Mouse (Mus musculus) CH12.LX (cell line): Measurements from ENCODE around the gene Tulp2. TPM values are rescaled to one million over a fixed set of nuclear protein-coding genes. Genes with fewer than 3 reads are reported as not detected.

Experiments
- DNase-seq: peaks from one replicate; pipeline ENCODE4 v3.0.0-alpha.2; 2013; ENCODE audit errors: extremely low read depth
- H3K27ac ChIP-seq: 2 replicates; pipeline ENCODE4 v1.5.1; 2012; ENCODE audit warnings: low read depth, mild to moderate bottlenecking, control low read depth, moderate library complexity; ENCODE audit not compliant: insufficient read depth
- H3K27me3 ChIP-seq: replicated peaks from 2 replicates; pipeline ENCODE3; 2012; ENCODE audit warnings: inconsistent platforms
- H3K36me3 ChIP-seq, 2 experiments: replicated peaks in 1 of 2; 2 replicates each; pipeline versions ENCODE3 to v1.6.1; 2012; ENCODE audit warnings: inconsistent platforms in 1 of 2, low read length in 1 of 2, mild to moderate bottlenecking in 1 of 2, mixed read lengths in 1 of 2, moderate library complexity in 1 of 2; ENCODE audit not compliant: control insufficient read depth in 1 of 2, insufficient read depth in 1 of 2
- H3K4me1 ChIP-seq, 2 experiments: 2 replicates each; pipeline ENCODE4 v1.6.1; 2012; ENCODE audit warnings: inconsistent platforms in 1 of 2, moderate library complexity in 1 of 2; ENCODE audit not compliant: insufficient read depth in 2 of 2, control insufficient read depth in 1 of 2
- H3K4me2 ChIP-seq: 2 replicates; pipeline ENCODE4 v1.6.1; 2012; ENCODE audit warnings: low read depth, mild to moderate bottlenecking, control low read depth; ENCODE audit not compliant: poor library complexity, insufficient read depth, severe bottlenecking
- H3K4me3 ChIP-seq, 3 experiments: fragments of 150-350 bp in 1 of 3; sonication (generic) in 1 of 3; replicated peaks in 1 of 3; 2 replicates each; pipeline versions ENCODE3 to v1.5.1; 2011 to 2012; ENCODE audit warnings: low read depth in 2 of 3, low read length in 2 of 3, mild to moderate bottlenecking in 2 of 3, moderate library complexity in 2 of 3, control low read depth in 1 of 3, improper control_type of control experiment in 1 of 3, inconsistent platforms in 1 of 3, mixed read lengths in 1 of 3; ENCODE audit not compliant: poor library complexity in 1 of 3
- H3K79me2 ChIP-seq: replicated peaks from 2 replicates; pipeline ENCODE4 v1.6.1; 2012; ENCODE audit warnings: mild to moderate bottlenecking, moderate library complexity; ENCODE audit not compliant: control insufficient read depth, poor library complexity, insufficient read depth, severe bottlenecking; ENCODE audit errors: extremely low read depth
- H3K9ac ChIP-seq: 2 replicates; pipeline ENCODE4 v1.6.1; 2012; ENCODE audit warnings: low read depth, mild to moderate bottlenecking, control low read depth, moderate library complexity; ENCODE audit not compliant: insufficient read depth
- H3K9me3 ChIP-seq: replicated peaks from 2 replicates; pipeline ENCODE3; 2012; ENCODE audit warnings: low read length, inconsistent platforms, mixed read lengths
- CHD2 ChIP-seq: IDR thresholded peaks from 2 replicates; pipeline ENCODE4 v1.6.1; 2011; ENCODE audit warnings: low read length, improper control_type of control experiment
- CTCF ChIP-seq, 2 experiments: IDR thresholded peaks in 1 of 2; conservative IDR thresholded peaks in 1 of 2; 2 replicates each; pipeline ENCODE4 v1.5.1; 2011 to 2012; ENCODE audit warnings: low read depth in 2 of 2, low read length in 2 of 2, improper control_type of control experiment in 1 of 2, inconsistent platforms in 1 of 2, mild to moderate bottlenecking in 1 of 2, moderate library complexity in 1 of 2
- ELF1 ChIP-seq: IDR thresholded peaks from 2 replicates; pipeline ENCODE4 v1.6.1; 2014; ENCODE audit warnings: low read depth, mild to moderate bottlenecking, inconsistent platforms, low read length, improper control_type of control experiment
- ETS1 ChIP-seq: conservative IDR thresholded peaks from 2 replicates; pipeline ENCODE4 v1.6.1; 2012; ENCODE audit warnings: low read depth, mild to moderate bottlenecking, inconsistent platforms, low read length, improper control_type of control experiment, moderate library complexity
- JUN ChIP-seq: IDR thresholded peaks from 2 replicates; pipeline ENCODE4 v1.6.1; 2011; ENCODE audit warnings: low read depth, mild to moderate bottlenecking, low read length, improper control_type of control experiment, moderate library complexity; ENCODE audit not compliant: insufficient read depth
- JUND ChIP-seq: conservative IDR thresholded peaks from 2 replicates; pipeline ENCODE4 v1.6.1; 2011; ENCODE audit warnings: low read depth, low read length, improper control_type of control experiment
- NELFE ChIP-seq: IDR thresholded peaks from 2 replicates; pipeline ENCODE4 v1.6.1; 2011; ENCODE audit warnings: low read depth, low read length, improper control_type of control experiment
- POLR2A ChIP-seq: IDR thresholded peaks from 2 replicates; pipeline ENCODE4 v1.6.1; 2011; ENCODE audit warnings: low read depth, mild to moderate bottlenecking, improper control_type of control experiment, low read length
- RCOR1 ChIP-seq: conservative IDR thresholded peaks from 2 replicates; pipeline ENCODE4 v1.6.1; 2012; ENCODE audit warnings: low read depth, mild to moderate bottlenecking, inconsistent platforms, low read length, improper control_type of control experiment
- SIN3A ChIP-seq: IDR thresholded peaks from 2 replicates; pipeline ENCODE4 v1.6.1; 2012; ENCODE audit warnings: low read length, improper control_type of control experiment, inconsistent platforms
- dilution Hi-C: fragments of 300-500 bp; cut with MboI; formaldehyde crosslinking; loops from 2 replicates; pipeline ENCODE4 v1.14.3; 2020; ENCODE audit warnings: low sequenced_read_pairs; ENCODE audit not compliant: extremely low pct_unique_long_range_greater_than_20kb, extremely low pct_ligation_motif_present
- in situ Hi-C: fragments of 300-500 bp; cut with MboI; formaldehyde crosslinking; loops from 3 replicates; pipeline ENCODE4 v1.14.3; 2019; ENCODE audit warnings: low sequenced_read_pairs, low pct_ligation_motif_present, low pct_unique_long_range_greater_than_20kb, mixed read lengths
- polyA plus RNA-seq: library from polyadenylated mRNA; unstranded; fragments of >175 nt; gene quantifications from 2 replicates; pipeline ENCODE4 v1.2.1, GENCODE M21; 2012; ENCODE audit warnings: low read depth; ENCODE audit not compliant: insufficient read length
- total RNA-seq, 2 experiments: library from RNA; depleted of rRNA; stranded (reverse); fragments of 300-350 nt in 1 of 2; fragments of >200 nt in 1 of 2; gene quantifications; 2 replicates each; pipeline ENCODE4 v1.2.3; 2012 to 2014

Tulp2 gene
- total and polyA plus RNA-seq, 3 experiments = 0.13 TPM; not detected in 2

GRCm38 (mm10) chr7:45550821-45551511 is 69.3 kb downstream of the Tulp2 start:
- H3K4me3 ChIP-seq = no peak overlapping the region
- H3K4me1 ChIP-seq = peaks cover 0 to 35% of the 10 kb centered on the region in 2 experiments; a peak in 2 of 4 replicates
- H3K36me3 ChIP-seq = no peaks in the 10 kb centered on the region
- H3K27me3 ChIP-seq = no peaks in the 10 kb centered on the region
- dilution Hi-C loops = no loop called here
- H3K4me2 ChIP-seq = no peak overlapping the region
- no peak overlapping the region for H3K9ac ChIP-seq
- no peaks in the 10 kb centered on the region for H3K9me3 ChIP-seq
- in situ Hi-C loops = no loop called here
- TF ChIP-seq CTCF (conservative IDR thresholded peaks at IDR 0.05 in 1 of 2, IDR thresholded peaks at IDR 0.05 in 1 of 2; ENCODE audit: low read depth in 2 of 2, low read length in 2 of 2) (no peak), POLR2A (no peak), CHD2 (no peak), JUN (no peak), JUND (no peak)
- no peak overlapping the region for H3K27ac ChIP-seq
- DNase-seq = no peak
- H3K79me2 ChIP-seq = no peaks in the 10 kb centered on the region

GRCm38 (mm10) chr7:45551512-45551883 is 69.8 kb downstream of the Tulp2 start:
- DNase-seq = no peak
- H3K4me2 ChIP-seq = no peak overlapping the region
- no peak for TF ChIP-seq SIN3A
- no peak for TF ChIP-seq ELF1
- no peak for TF ChIP-seq NELFE
- TF ChIP-seq JUN = no peak
- TF ChIP-seq ETS1 = no peak
- TF ChIP-seq, all 38 proteins: peak for 0
- Histone ChIP-seq H3K9me3 (no peaks in the 10 kb centered on the region), H3K9ac (no peak overlapping the region), H3K36me3 (no peaks in the 10 kb centered on the region), H3K27me3 (no peaks in the 10 kb centered on the region), H3K4me1 (peaks cover 0 to 40% of the 10 kb centered on the region in 2 experiments; a peak in 2 of 4 replicates), H3K4me3 (no peak overlapping the region), H3K79me2 (no peaks in the 10 kb centered on the region), H3K27ac (no peak overlapping the region)
- dilution Hi-C loops (no loop called here), in situ Hi-C loops (no loop called here)

- no peak overlapping the region for H3K9ac ChIP-seq
- in situ Hi-C loops (no loop called here), dilution Hi-C loops (no loop called here)
- no peaks in the 10 kb centered on the region for H3K27me3 ChIP-seq
- peaks cover 0 to 47% of the 10 kb centered on the region in 2 experiments; a peak in 2 of 4 replicates for H3K4me1 ChIP-seq
- TF ChIP-seq RCOR1 = no peak
- DNase-seq = no peak
- no peak overlapping the region for H3K27ac ChIP-seq
- no peak overlapping the region for H3K4me3 ChIP-seq
- H3K36me3 ChIP-seq = peaks cover 0 to 5% of the 10 kb centered on the region in 2 experiments
- H3K9me3 ChIP-seq = no peaks in the 10 kb centered on the region
- H3K79me2 ChIP-seq = no peaks in the 10 kb centered on the region
- no peak overlapping the region for H3K4me2 ChIP-seq
These were observed 71.8 kb downstream of the Tulp2 start for GRCm38 (mm10) chr7:45553519-45553918.
